Mouse (Mus musculus): ENCODE data around the gene Tulp3.

DNA sequence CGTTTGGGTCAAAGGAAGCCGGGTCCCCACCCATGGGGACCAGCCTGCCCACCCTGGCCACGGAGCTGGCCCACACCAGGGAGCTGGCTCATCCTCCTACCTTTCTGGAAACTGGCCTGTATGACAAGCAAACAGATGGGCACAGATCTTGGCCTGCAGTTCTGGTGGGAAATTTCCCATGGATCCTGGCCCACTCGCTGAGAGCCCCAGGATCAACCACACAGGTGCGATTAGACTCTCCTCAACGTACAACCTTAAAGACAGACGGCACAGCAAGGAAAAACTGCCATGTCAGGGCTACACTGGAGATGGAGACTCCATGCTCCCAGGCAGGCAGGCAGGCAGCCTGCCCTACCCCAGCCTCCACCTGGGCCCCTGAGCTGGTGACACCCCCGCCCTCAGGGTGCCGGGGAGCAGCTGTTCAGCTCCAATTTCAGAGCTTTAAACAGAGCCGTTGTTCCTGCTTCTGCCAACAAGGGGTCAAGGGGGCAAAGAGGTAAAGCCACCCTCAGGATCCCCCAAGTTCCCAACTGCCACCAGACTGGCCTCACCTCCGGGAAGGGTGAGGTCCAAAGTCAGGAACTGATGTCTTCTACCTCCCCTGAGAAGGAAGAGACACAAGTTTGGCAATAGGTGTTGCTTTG lies 58.8 kb downstream of the Tulp3 start:
- no peak for TF ChIP-seq CTCF (IDR thresholded peaks at IDR 0.05; ENCODE audit: control insufficient read depth, insufficient read depth, insufficient replicate concordance, low read depth, low read length)
- TF ChIP-seq POLR2A (IDR thresholded peaks at IDR 0.05; ENCODE audit: control insufficient read depth, low read depth, low read length), result no peak

Measured in testis, adult 2 months (tissue).